Mouse (Mus musculus) bone marrow, adult 2 months (tissue): Measurements from ENCODE around the gene Sfn.

Source experiments
- CTCF ChIP-seq: fragments of 200-500 bp; IDR thresholded peaks from 2 replicates; pipeline ENCODE4 v1.5.1; 2011; ENCODE audit warnings: low read length, control low read depth; ENCODE audit not compliant: control insufficient read depth, insufficient read depth
- POLR2A ChIP-seq: fragments of 200-500 bp; IDR thresholded peaks from 2 replicates; pipeline ENCODE4 v1.6.1; 2011; ENCODE audit warnings: low read depth, mild to moderate bottlenecking, control low read depth, low read length, borderline replicate concordance; ENCODE audit not compliant: control insufficient read depth

- no peak for TF ChIP-seq CTCF
- TF ChIP-seq POLR2A, result no peak
These were observed 24.3 kb upstream of the Sfn start for GRCm38 (mm10) chr4:133626221-133626620.
